Mouse (Mus musculus): ENCODE results near the gene Ace2. TPM values are rescaled to one million over a fixed set of nuclear protein-coding genes. Genes with fewer than 3 reads are reported as not detected.

Gene Ace2
- polyA plus RNA-seq (2015; fragmentation: Nextera tagmentation; extraction: Ambion mirVana): 0.28 and 0.88 TPM in 2 replicates

- ATAC-seq (ENCODE audit: extremely low read depth, insufficient number of reproducible peaks, low FRiP score, low TSS enrichment): no peak
- Histone ChIP-seq H3K4me2 (no peak within 1 kb of the TSS), H3K27ac (replicated peaks) (no peak within 1 kb of the TSS), H3K9me3 (no peaks in the 10 kb centered on the region), H3K4me3 (no peak within 1 kb of the TSS), H3K4me1 (no peaks in the 10 kb centered on the region), H3K36me3 (no peaks in the 10 kb centered on the region), H3K9ac (no peak within 1 kb of the TSS), H3K27me3 (replicated peaks) (peaks cover 5% of the 10 kb centered on the region)
- 79% methylated on average over 2 of the region's 2 CpGs for WGBS
These were observed at the start of gene Ace2 for GRCm38 (mm10) chrX:164139032-164139431. Gene Ace2, plus strand, starts transcription at chrX:164139332.

- Histone ChIP-seq H3K27me3 (replicated peaks) (peaks cover 13% of the 10 kb centered on the region), H3K27ac (replicated peaks) (no peak overlapping the region), H3K4me1 (peaks cover 5% of the 10 kb centered on the region; the same call in 1 of the 2 replicates), H3K4me3 (no peak overlapping the region), H3K36me3 (no peaks in the 10 kb centered on the region), H3K4me2 (no peak overlapping the region), H3K9ac (no peak overlapping the region), H3K9me3 (no peaks in the 10 kb centered on the region)
- ATAC-seq (ENCODE audit: extremely low read depth, insufficient number of reproducible peaks, low FRiP score, low TSS enrichment): no peak
- WGBS: 78% methylated on average over 11 of the region's 11 CpGs
These were observed 49.2 kb upstream of the Ace2 start for GRCm38 (mm10) chrX:164089916-164090315.

DNA sequence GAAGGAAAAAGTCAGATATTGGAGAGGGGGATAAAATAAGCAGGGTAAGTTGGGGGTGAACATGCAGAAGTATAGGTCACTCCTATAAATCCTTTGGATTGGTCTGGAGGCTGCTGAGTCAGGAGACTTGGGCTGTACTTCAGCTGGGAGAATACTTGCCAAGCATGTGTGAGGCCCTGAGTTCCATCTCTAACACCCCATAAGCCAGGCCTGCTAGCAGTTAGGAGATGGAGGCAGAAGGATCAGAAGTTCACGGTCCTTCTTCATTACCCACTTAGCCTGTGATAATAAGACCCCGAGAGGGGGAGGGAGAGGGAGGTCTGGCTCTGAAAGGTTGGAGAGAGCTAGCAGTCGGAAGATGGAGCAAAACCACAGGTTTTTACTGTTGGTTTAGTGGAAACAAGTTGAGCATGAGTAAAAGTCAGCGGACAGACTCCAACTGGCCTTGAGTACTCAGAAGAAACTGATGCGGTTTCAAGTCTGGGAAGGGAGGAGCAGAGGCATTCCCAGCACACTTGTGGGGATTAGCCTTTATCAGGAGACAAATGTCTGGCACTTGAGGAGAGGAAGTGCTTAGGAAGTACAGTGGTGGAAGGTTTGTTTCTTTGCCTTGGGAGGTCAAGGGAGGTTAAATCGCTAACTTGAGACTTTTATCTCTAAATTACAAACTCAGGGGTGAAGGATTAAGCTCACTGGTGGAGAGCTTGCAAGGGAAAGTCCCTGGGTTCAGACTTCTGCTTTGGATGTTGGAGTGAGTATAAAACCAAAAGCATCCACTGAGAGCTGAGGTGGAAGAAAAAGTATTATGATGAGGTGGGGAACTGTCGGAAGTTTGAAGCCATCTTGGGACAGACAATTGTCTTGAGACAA lies 46.6 kb upstream of the Ace2 start:
- Histone ChIP-seq H3K27me3 (replicated peaks) (peaks cover 13% of the 10 kb centered on the region), H3K4me2 (no peak overlapping the region), H3K27ac (replicated peaks) (no peak overlapping the region), H3K4me1 (peaks cover 5% of the 10 kb centered on the region; the same call in 1 of the 2 replicates), H3K4me3 (no peak overlapping the region), H3K9me3 (no peaks in the 10 kb centered on the region), H3K9ac (no peak overlapping the region), H3K36me3 (no peaks in the 10 kb centered on the region)
- 21% methylated on average over 7 of the region's 7 CpGs for WGBS
- ATAC-seq (ENCODE audit: extremely low read depth, insufficient number of reproducible peaks, low FRiP score, low TSS enrichment): no peak

DNA sequence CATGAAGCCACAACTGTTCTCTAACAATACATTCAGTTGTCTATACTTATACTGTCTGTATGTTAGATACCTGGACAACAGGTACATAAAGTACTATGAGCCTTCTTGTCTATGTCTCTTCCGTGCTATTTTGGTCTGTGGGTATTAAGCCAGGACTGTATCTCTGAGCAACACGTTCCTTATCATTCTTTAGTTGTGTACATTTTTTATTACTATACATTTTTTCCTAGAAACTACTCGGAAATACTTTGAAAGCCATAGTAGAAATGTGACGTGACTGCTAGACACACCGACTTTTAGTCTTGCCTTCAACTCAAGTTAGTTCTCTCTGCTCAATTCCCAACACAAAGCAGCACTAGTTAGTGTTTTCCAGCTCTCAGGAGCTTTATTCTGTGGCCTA lies 45.7 kb upstream of the Ace2 start:
- H3K9me3 ChIP-seq: no peaks in the 10 kb centered on the region
- no peak for ATAC-seq (ENCODE audit: extremely low read depth, insufficient number of reproducible peaks, low FRiP score, low TSS enrichment)
- no peak overlapping the region for H3K4me2 ChIP-seq
- no peak overlapping the region for H3K9ac ChIP-seq
- no peaks in the 10 kb centered on the region for H3K36me3 ChIP-seq
- H3K27me3 ChIP-seq (replicated peaks): peaks cover 13% of the 10 kb centered on the region
- H3K4me1 ChIP-seq: peaks cover 5% of the 10 kb centered on the region; the same call in 1 of the 2 replicates
- H3K4me3 ChIP-seq: no peak overlapping the region
- WGBS: 69% methylated on average over 5 of the region's 5 CpGs
- no peak overlapping the region for H3K27ac ChIP-seq (replicated peaks)

DNA sequence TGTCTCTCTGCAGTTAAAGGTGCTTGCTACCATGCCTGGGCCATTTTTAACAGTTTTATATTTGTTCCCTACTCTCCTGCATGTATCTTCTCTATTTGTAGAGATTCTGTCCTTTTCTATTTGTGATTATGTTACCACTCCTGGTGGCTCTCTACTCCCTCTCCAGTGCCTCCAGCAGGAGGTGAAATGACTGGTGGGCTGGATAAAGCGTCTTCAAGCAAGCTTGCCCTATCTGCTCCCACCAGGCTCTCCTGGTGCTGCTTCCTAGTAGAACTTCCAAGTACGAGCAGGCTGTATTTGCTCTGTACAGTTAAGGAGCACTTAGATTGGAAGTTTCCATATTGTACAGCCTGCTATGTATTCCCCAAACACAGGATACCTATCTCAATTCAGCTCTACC lies 43.3 kb upstream of the Ace2 start:
- no peak for ATAC-seq (ENCODE audit: extremely low read depth, insufficient number of reproducible peaks, low FRiP score, low TSS enrichment)
- Histone ChIP-seq H3K36me3 (no peaks in the 10 kb centered on the region), H3K27me3 (replicated peaks) (no peaks in the 10 kb centered on the region; the same call in 1 of the 2 replicates), H3K27ac (replicated peaks) (no peak overlapping the region), H3K9ac (no peak overlapping the region), H3K4me3 (no peak overlapping the region), H3K4me1 (peaks cover 5% of the 10 kb centered on the region; the same call in 1 of the 2 replicates), H3K9me3 (no peaks in the 10 kb centered on the region), H3K4me2 (no peak overlapping the region)
- WGBS: 54% methylated on average over 2 of the region's 2 CpGs

GRCm38 (mm10) chrX:164101483-164101882 lies 37.6 kb upstream of the Ace2 start:
- no peak overlapping the region for H3K4me2 ChIP-seq
- no peaks in the 10 kb centered on the region for H3K4me1 ChIP-seq
- H3K27ac ChIP-seq (replicated peaks): no peak overlapping the region
- ATAC-seq (ENCODE audit: extremely low read depth, insufficient number of reproducible peaks, low FRiP score, low TSS enrichment): no peak
- no peaks in the 10 kb centered on the region for H3K27me3 ChIP-seq (replicated peaks)
- H3K9me3 ChIP-seq: no peaks in the 10 kb centered on the region
- no peak overlapping the region for H3K9ac ChIP-seq
- H3K4me3 ChIP-seq: no peak overlapping the region
- no peaks in the 10 kb centered on the region for H3K36me3 ChIP-seq

DNA sequence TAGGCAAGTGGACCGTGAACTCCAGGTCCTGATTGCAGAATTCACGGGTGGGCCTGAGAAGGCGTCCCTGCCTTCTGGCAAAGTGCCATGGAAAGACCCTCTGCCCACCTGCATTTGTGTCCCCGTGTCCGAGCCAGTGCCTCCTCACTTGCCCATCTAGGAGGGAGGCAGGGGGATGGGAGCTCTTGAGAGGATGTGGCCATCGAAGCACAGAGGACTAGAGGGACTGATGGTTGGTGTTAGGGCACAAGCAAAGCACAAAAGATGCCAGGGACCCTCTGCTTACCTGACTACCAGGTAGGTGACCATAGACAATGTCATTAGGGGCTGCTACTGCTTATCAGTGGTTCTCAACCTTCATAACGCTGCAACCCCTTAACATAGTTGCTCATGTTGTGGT lies 36.9 kb upstream of the Ace2 start:
- Histone ChIP-seq H3K4me3 (no peak overlapping the region), H3K9ac (no peak overlapping the region), H3K27me3 (replicated peaks) (no peaks in the 10 kb centered on the region), H3K36me3 (no peaks in the 10 kb centered on the region), H3K9me3 (no peaks in the 10 kb centered on the region), H3K4me1 (no peaks in the 10 kb centered on the region), H3K27ac (replicated peaks) (no peak overlapping the region), H3K4me2 (no peak overlapping the region)
- WGBS: 73% methylated on average over 7 of the region's 7 CpGs
- ATAC-seq (ENCODE audit: extremely low read depth, insufficient number of reproducible peaks, low FRiP score, low TSS enrichment): no peak

DNA sequence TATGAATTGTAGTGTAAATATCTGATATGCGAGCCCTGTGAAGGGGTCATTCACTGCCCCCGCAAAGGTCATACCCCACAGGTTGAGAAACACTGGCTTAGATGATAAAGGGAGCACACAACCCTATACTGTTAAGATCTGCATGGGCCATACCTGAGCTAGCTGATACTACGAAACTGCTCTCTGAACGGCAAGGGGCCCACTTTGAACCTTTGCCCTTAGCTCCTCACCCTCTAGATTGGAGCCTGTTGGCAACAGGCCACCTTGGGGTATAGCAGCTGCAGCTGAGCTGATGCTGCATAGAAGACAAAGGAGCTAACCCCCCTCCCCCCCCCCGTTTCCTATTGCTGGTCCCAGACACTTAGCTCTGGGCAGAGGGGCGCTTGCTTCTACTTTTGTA lies 36.5 kb upstream of the Ace2 start:
- H3K27me3 ChIP-seq (replicated peaks): no peaks in the 10 kb centered on the region
- H3K4me3 ChIP-seq: no peak overlapping the region
- H3K9me3 ChIP-seq: no peaks in the 10 kb centered on the region
- ATAC-seq (ENCODE audit: extremely low read depth, insufficient number of reproducible peaks, low FRiP score, low TSS enrichment): no peak
- 54% methylated on average over 6 of the region's 6 CpGs for WGBS
- no peak overlapping the region for H3K4me2 ChIP-seq
- no peaks in the 10 kb centered on the region for H3K4me1 ChIP-seq
- no peak overlapping the region for H3K27ac ChIP-seq (replicated peaks)
- no peaks in the 10 kb centered on the region for H3K36me3 ChIP-seq
- no peak overlapping the region for H3K9ac ChIP-seq

DNA sequence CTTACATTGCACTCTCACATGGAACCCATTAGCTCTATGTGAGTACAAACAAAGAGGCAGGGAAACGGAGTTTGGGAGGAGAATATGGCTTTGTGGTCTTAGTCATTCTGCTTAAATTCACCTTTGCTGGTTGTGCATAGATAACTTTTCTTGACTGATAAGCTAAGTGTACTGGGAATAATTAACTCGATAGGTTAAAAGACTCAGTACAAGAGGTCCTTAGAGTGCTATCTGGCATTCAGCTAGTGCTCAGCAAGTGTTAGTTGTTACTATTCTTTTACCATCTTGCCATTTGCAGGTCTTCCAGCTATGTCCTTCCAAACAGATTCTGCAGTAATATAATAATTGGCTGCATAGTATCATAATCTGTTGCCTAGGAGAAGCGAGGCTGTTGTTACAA lies 28.0 kb upstream of the Ace2 start:
- no peak overlapping the region for H3K27ac ChIP-seq (replicated peaks)
- no peak overlapping the region for H3K4me2 ChIP-seq
- no peak overlapping the region for H3K9ac ChIP-seq
- 64% methylated on average over 3 of the region's 3 CpGs for WGBS
- H3K27me3 ChIP-seq (replicated peaks): no peaks in the 10 kb centered on the region
- ATAC-seq (ENCODE audit: extremely low read depth, insufficient number of reproducible peaks, low FRiP score, low TSS enrichment): no peak
- no peak overlapping the region for H3K4me3 ChIP-seq
- H3K36me3 ChIP-seq: no peaks in the 10 kb centered on the region
- H3K4me1 ChIP-seq: no peaks in the 10 kb centered on the region
- no peaks in the 10 kb centered on the region for H3K9me3 ChIP-seq

- no peak for ATAC-seq (ENCODE audit: extremely low read depth, insufficient number of reproducible peaks, low FRiP score, low TSS enrichment)
- no peak overlapping the region for H3K9ac ChIP-seq
- 72% methylated on average over 6 of the region's 6 CpGs for WGBS
- no peak overlapping the region for H3K27ac ChIP-seq (replicated peaks)
- H3K27me3 ChIP-seq (replicated peaks): no peaks in the 10 kb centered on the region
- no peaks in the 10 kb centered on the region for H3K36me3 ChIP-seq
- no peaks in the 10 kb centered on the region for H3K4me1 ChIP-seq
- H3K4me3 ChIP-seq: no peak overlapping the region
- H3K4me2 ChIP-seq: no peak overlapping the region
- H3K9me3 ChIP-seq: no peaks in the 10 kb centered on the region
These were observed 25.4 kb upstream of the Ace2 start for GRCm38 (mm10) chrX:164113744-164114143.

DNA sequence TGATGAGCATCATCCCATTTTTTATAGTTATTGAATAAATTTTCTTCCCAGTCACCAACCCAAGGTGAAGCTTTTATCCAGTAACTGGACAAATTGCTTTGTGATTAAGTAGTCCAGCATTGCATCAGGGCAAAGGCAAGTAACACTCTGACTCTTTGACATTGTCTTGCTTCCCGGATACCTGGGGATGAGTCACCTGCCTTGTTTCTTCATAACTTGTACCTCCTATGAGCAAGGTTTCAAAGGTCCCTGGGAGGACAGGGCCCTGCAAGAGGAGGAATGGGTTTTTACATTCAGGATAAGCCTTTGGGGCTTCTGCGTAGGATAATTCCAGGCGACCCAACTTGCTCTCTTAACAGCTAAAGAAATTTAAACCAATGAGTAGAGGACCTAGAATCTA lies 15.2 kb upstream of the Ace2 start:
- Histone ChIP-seq H3K4me3 (no peak overlapping the region), H3K9me3 (no peaks in the 10 kb centered on the region), H3K4me1 (0 out of 2 replicates have a peak, but pooled peaks cover 5% of the 10 kb centered on the region), H3K4me2 (no peak overlapping the region), H3K27ac (replicated peaks) (no peak overlapping the region), H3K36me3 (no peaks in the 10 kb centered on the region), H3K9ac (no peak overlapping the region), H3K27me3 (replicated peaks) (no peaks in the 10 kb centered on the region)
- ATAC-seq (ENCODE audit: extremely low read depth, insufficient number of reproducible peaks, low FRiP score, low TSS enrichment): no peak
- WGBS: 84% methylated on average over 3 of the region's 3 CpGs

- Histone ChIP-seq H3K9me3 (no peaks in the 10 kb centered on the region), H3K27me3 (replicated peaks) (no peaks in the 10 kb centered on the region; the same call in 1 of the 2 replicates), H3K4me3 (no peak overlapping the region), H3K4me1 (no peaks in the 10 kb centered on the region), H3K9ac (no peak overlapping the region), H3K27ac (replicated peaks) (no peak overlapping the region), H3K36me3 (no peaks in the 10 kb centered on the region), H3K4me2 (no peak overlapping the region)
- no peak for ATAC-seq (ENCODE audit: extremely low read depth, insufficient number of reproducible peaks, low FRiP score, low TSS enrichment)
- 70% methylated on average over 3 of the region's 3 CpGs for WGBS
These were observed 5.6 kb upstream of the Ace2 start for GRCm38 (mm10) chrX:164133531-164133930.
